ENCODE assay signal across 9 mouse cellular contexts in the genomic region with DNA sequence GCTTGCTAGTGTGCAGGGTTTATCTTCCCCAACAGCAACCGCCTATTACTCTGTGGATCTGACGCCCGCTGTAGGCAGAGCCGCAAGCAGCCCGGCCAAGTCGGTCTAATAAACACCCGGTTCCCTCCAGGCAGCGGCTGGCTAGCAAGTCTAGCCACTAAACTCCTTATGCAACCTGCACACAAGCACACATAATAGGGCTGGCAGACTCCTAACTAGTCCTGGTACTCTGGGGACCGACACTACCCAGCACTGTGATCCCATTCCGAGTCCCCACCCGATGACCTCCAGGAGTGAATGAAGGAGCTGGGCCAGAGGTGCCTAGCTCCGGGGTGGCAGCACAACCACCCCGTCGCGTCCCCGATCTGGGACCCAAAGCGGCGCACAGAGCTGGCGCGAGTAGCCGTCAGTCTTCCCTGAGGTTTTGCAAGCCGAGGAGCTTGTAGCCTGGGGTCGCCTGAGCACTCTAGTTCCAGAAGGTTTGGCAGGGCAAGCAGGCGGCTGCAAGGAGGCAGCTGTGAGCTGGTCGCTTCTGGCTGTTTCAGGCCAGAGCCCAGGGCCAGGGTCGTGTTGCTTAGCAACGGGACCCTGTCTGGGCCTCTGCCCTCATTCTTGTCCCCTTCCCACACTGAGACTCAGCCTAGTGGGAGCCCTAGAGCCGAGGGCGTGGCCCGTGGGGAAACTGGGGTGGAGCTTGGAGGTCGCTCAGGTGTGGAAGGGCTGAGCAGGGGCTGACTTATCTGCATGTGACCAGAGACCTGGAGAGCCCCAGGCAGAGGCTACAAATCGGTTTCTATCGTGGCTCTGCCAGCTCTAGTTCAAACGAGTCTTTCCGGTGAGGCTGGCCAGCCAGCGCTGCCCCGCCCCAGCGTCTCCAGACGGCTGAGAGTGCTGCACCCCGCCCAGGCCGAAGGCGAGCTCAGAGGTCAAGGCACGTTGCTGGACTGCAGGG.
DNase-seq lines count a peak whose midpoint lies in the region; ATAC-seq and TF ChIP-seq lines count a peak whose summit lies in the region.
"Had no signal": no experiment of that assay in that cellular context is flagged by ENCODE, and none has a peak within 500 bp of the region (broad histone marks: within the 10 kb centered on the region; RNA-seq: fewer than 3 reads in every experiment).

No protein-coding gene starts in this region.

- peak; percentile 76 for DNase-seq in MN1 (ENCODE audit: low spot score)
- peak; percentile 90 for DNase-seq in embryo, embryonic 11 days
- peak; percentile 28 to 61 for DNase-seq in gastrocnemius, postnatal 4 days (ENCODE audit: low spot score in 2 of 2)
- DNase-seq in intestine, embryonic 14.5 days (ENCODE audit: low spot score) = peak; percentile 74
- DNase-seq in left cerebral cortex, postnatal 36 days (ENCODE audit: low spot score in 2 of 2) = peak; percentile 11 to 28
- peak; percentile 90 for DNase-seq in midbrain, embryonic 10.5 days (ENCODE audit: low spot score)
- DNase-seq in natural killer cell, adult 2 months (ENCODE audit: low spot score in 2 of 2) = no peak

- H3K4me1 ChIP-seq in intestine, embryonic 14.5 days (replicated peaks; ENCODE audit: control insufficient read depth, insufficient read depth, low read length) = peaks cover 18% of the 10 kb centered on the region
- H3K4me1 ChIP-seq in midbrain, embryonic 10.5 days = peaks cover 24% of the 10 kb centered on the region
- peaks cover 5% of the 10 kb centered on the region for H3K4me1 ChIP-seq in small intestine, adult 2 months (ENCODE audit: control insufficient read depth, insufficient read depth, insufficient read length, low read length)

- H3K27me3 ChIP-seq in intestine, embryonic 14.5 days (replicated peaks; ENCODE audit: control insufficient read depth, insufficient read depth, low read length) = no peaks in the 10 kb centered on the region
- H3K27me3 ChIP-seq in midbrain, embryonic 10.5 days (ENCODE audit: low read depth, poor library complexity, severe bottlenecking) = no peaks in the 10 kb centered on the region
- no peaks in the 10 kb centered on the region for H3K27me3 ChIP-seq in small intestine, adult 2 months (ENCODE audit: control insufficient read depth, insufficient read depth, low read length)
- H3K27me3 ChIP-seq: Patski had no signal

- peak overlapping the region; percentile 67 for H3K4me2 ChIP-seq in intestine, embryonic 14.5 days (ENCODE audit: low read length)

- H3K27ac ChIP-seq in intestine, embryonic 14.5 days (ENCODE audit: low read depth) = peak overlapping the region; percentile 38; the same call in 1 of the 2 replicates
- peak overlapping the region; percentile 91 for H3K27ac ChIP-seq in midbrain, embryonic 10.5 days (replicated peaks)
- H3K27ac ChIP-seq in small intestine, adult 2 months (ENCODE audit: insufficient read depth, low read depth, low read length) = no peak overlapping the region

- peak overlapping the region; percentile 17 for H3K9ac ChIP-seq in intestine, embryonic 14.5 days (ENCODE audit: low read length)

- TF ChIP-seq POLR2A in small intestine, adult 2 months (IDR thresholded peaks at IDR 0.05; ENCODE audit: low read depth, low read length) = no peak

- TF ChIP-seq CTCF in small intestine, adult 2 months (IDR thresholded peaks at IDR 0.05; ENCODE audit: extremely low read depth, insufficient read length, insufficient replicate concordance, low read depth, low read length) = no peak

- WGBS in intestine, embryonic 14.5 days = 1% methylated on average over 43 of the region's 43 CpGs
- 3% methylated on average over 43 of the region's 43 CpGs for WGBS in midbrain, embryonic 10.5 days
- whole genome bisulfite sequencing in small intestine, adult 2 months = 2% methylated on average over 43 of the region's 43 CpGs

- no peaks in the 10 kb centered on the region for H3K36me3 ChIP-seq in intestine, embryonic 14.5 days (ENCODE audit: control insufficient read depth, insufficient read depth, low read length)
- H3K36me3 ChIP-seq in midbrain, embryonic 10.5 days = no peaks in the 10 kb centered on the region
- H3K36me3 ChIP-seq in small intestine, adult 2 months (ENCODE audit: control insufficient read depth, insufficient read depth, low read length) = no peaks in the 10 kb centered on the region

- intact Hi-C loops in left cerebral cortex, postnatal 36 days (cut with DNase I) = no loop called here

- H3K9me3 ChIP-seq in intestine, embryonic 14.5 days (ENCODE audit: control insufficient read depth, low read length) = no peaks in the 10 kb centered on the region
- H3K9me3 ChIP-seq in midbrain, embryonic 10.5 days (replicated peaks) = no peaks in the 10 kb centered on the region

- H3K4me3 ChIP-seq in intestine, embryonic 14.5 days (ENCODE audit: low read depth, low read length) = peak overlapping the region; percentile 26
- H3K4me3 ChIP-seq in midbrain, embryonic 10.5 days = peak overlapping the region; percentile 50
- H3K4me3 ChIP-seq in small intestine, adult 2 months (ENCODE audit: low read depth, low read length) = peak overlapping the region; percentile 40

- ATAC-seq in intestine, embryonic 14.5 days (replicated peaks; ENCODE audit: low FRiP score, low TSS enrichment, low read depth) = peak; percentile 87
- ATAC-seq: Patski had no signal

Comparison
In these comparisons a context has a peak if more than half of its experiments do, and no peak if none do; other contexts are left out.
1. DNase-seq: peak in MN1 (single experiment), embryo, embryonic 11 days (single experiment), gastrocnemius, postnatal 4 days (2 of 2), intestine, embryonic 14.5 days (single experiment), left cerebral cortex, postnatal 36 days (2 of 2) and midbrain, embryonic 10.5 days (single experiment); none in natural killer cell, adult 2 months (0 of 2).
2. Peak in every context shown above with its lines, with median percentiles within 50 percentile points of each other: H3K4me3 ChIP-seq.